Mouse (Mus musculus) MEL (cell line): ENCODE results near the gene Tshr.

ENCODE experiments used
- CHD1 ChIP-seq: IDR thresholded peaks from 2 replicates; pipeline ENCODE4 v1.6.1; 2012; ENCODE audit warnings: low read depth, mild to moderate bottlenecking, inconsistent platforms, low read length, improper control_type of control experiment
- CHD2 ChIP-seq: IDR thresholded peaks from 2 replicates; pipeline ENCODE4 v1.6.1; 2011; ENCODE audit warnings: low read length, improper control_type of control experiment
- CTCF ChIP-seq, 3 experiments: IDR thresholded peaks in 2 of 3; conservative IDR thresholded peaks in 1 of 3; 2 replicates each; pipeline ENCODE4 v1.5.1; 2011 to 2012; ENCODE audit warnings: low read length in 3 of 3, low read depth in 2 of 3, mild to moderate bottlenecking in 2 of 3, improper control_type of control experiment in 1 of 3, inconsistent platforms in 1 of 3, mixed read lengths in 1 of 3, moderate library complexity in 1 of 3; ENCODE audit not compliant: control insufficient read depth in 1 of 3, insufficient read depth in 1 of 3, poor library complexity in 1 of 3, severe bottlenecking in 1 of 3
- E2F4 ChIP-seq: IDR thresholded peaks from 2 replicates; pipeline ENCODE4 v1.6.1; 2011; ENCODE audit warnings: low read depth, low read length, improper control_type of control experiment, borderline replicate concordance
- EP300 ChIP-seq, 2 experiments: IDR thresholded peaks; 2 replicates each; pipeline ENCODE4 v1.6.1; 2011; ENCODE audit warnings: improper control_type of control experiment in 2 of 2, low read length in 2 of 2, low read depth in 1 of 2, mild to moderate bottlenecking in 1 of 2
- KAT2A ChIP-seq: conservative IDR thresholded peaks from 2 replicates; pipeline ENCODE4 v1.6.1; 2012; ENCODE audit warnings: low read depth, low read length, improper control_type of control experiment, inconsistent platforms
- MAZ ChIP-seq: IDR thresholded peaks from 2 replicates; pipeline ENCODE4 v1.6.1; 2012; ENCODE audit warnings: low read depth, mild to moderate bottlenecking, inconsistent platforms, low read length, improper control_type of control experiment
- POLR2A ChIP-seq, 2 experiments: IDR thresholded peaks; 2 replicates each; pipeline ENCODE4 v1.6.1; 2011 to 2012; ENCODE audit warnings: low read length in 2 of 2, mild to moderate bottlenecking in 2 of 2, control low read depth in 1 of 2, improper control_type of control experiment in 1 of 2, low read depth in 1 of 2, moderate library complexity in 1 of 2; ENCODE audit not compliant: control insufficient read depth in 1 of 2, insufficient read depth in 1 of 2, poor library complexity in 1 of 2
- RCOR1 ChIP-seq: IDR thresholded peaks from 2 replicates; pipeline ENCODE4 v1.6.1; 2012; ENCODE audit warnings: low read depth, mild to moderate bottlenecking, inconsistent platforms, low read length, improper control_type of control experiment
- SIN3A ChIP-seq: IDR thresholded peaks from 2 replicates; pipeline ENCODE4 v1.6.1; 2012; ENCODE audit warnings: low read length, improper control_type of control experiment, inconsistent platforms
- TAL1 ChIP-seq: IDR thresholded peaks from 2 replicates; pipeline ENCODE4 v1.6.1; 2012; ENCODE audit warnings: mild to moderate bottlenecking, inconsistent platforms, low read length, moderate library complexity, mixed read lengths
- ZC3H11A ChIP-seq: IDR thresholded peaks from 2 replicates; pipeline ENCODE4 v1.6.1; 2012; ENCODE audit warnings: low read depth, mild to moderate bottlenecking, inconsistent platforms, low read length, improper control_type of control experiment

DNA sequence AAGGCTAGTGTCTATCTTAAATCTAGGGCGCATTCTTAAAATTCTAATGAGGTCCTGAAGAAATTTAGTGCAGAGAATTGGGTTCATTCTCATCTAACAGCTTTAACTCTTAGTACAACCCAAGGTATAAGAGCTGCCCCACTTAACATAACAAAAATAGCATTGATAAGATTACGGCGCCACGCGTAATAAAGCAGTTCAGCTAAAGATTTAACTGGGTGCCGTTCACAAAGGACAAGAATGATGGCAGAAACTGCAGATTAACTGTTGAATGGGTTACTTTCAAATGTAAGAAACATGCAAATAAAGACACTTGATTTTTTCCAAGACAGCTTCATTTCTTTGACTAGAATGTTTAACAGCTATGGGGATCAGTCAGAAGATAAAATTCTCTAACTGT, 199.0 kb downstream of the Tshr start:
- TF ChIP-seq POLR2A (IDR thresholded peaks at IDR 0.05; ENCODE audit: control insufficient read depth in 1 of 2, insufficient read depth in 1 of 2, low read depth in 1 of 2, low read length in 2 of 2, poor library complexity in 1 of 2) (no peak), TAL1 (no peak), EP300 (IDR thresholded peaks at IDR 0.05; ENCODE audit: low read depth in 1 of 2, low read length in 2 of 2) (no peak), CTCF (IDR thresholded peaks at IDR 0.05 in 2 of 3, conservative IDR thresholded peaks at IDR 0.05 in 1 of 3; ENCODE audit: control insufficient read depth in 1 of 3, insufficient read depth in 1 of 3, low read depth in 2 of 3, low read length in 3 of 3, poor library complexity in 1 of 3, severe bottlenecking in 1 of 3) (no peak), RCOR1 (no peak), SIN3A (no peak), ZC3H11A (no peak), CHD1 (no peak), KAT2A (no peak), E2F4 (no peak), CHD2 (no peak), MAZ (no peak)
